Mouse (Mus musculus): ENCODE results near the gene Smok2a. TPM values are rescaled to one million over a fixed set of nuclear protein-coding genes. Genes with fewer than 3 reads are reported as not detected.
"Not testable (repeated sequence)": the region's sequence is repeated elsewhere in the genome, so short reads cannot be mapped to it uniquely, and the experiment has no call there.

Gene Smok2a
- polyA plus RNA-seq, 1 experiment: not detected

GRCm38 (mm10) chr17:13240807-13241727, 20.1 kb downstream of the Smok2a start:
- not testable (repeated sequence) for H3K27ac ChIP-seq (ENCODE audit: insufficient read depth, low read length); H3K4me3 ChIP-seq (ENCODE audit: low read depth, low read length); H3K9me3 ChIP-seq (replicated peaks; ENCODE audit: control insufficient read depth, insufficient read depth, low read length, poor library complexity, severe bottlenecking); H3K9ac ChIP-seq (ENCODE audit: low read depth, poor library complexity, severe bottlenecking); H3K4me1 ChIP-seq (ENCODE audit: control insufficient read depth, insufficient read depth, low read length); H3K27me3 ChIP-seq (ENCODE audit: control insufficient read depth, insufficient read depth, low read length, poor library complexity, severe bottlenecking); H3K36me3 ChIP-seq (ENCODE audit: control insufficient read depth, insufficient read depth, low read length, poor library complexity, severe bottlenecking)

DNA sequence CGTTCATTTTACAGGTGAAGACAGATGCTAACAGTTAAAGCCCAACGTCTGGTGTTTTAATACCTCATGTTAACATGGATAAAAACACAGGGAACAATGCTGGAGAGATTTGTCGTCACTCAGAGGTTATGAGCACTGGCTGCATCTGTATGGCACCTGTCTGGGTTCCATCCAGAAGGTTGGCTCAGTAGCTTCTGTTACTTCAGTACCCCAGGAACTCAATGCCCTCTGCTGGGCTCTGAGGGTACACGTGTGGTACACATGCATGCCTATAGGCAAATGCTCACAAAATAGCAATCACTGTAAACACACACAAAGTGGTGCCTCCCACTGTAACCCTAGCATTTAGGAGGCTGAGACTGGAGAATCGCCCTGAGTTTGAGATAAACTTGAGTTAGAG, 33.8 kb downstream of the Smok2a start:
- H3K27me3 ChIP-seq (ENCODE audit: control insufficient read depth, insufficient read depth, low read length, poor library complexity, severe bottlenecking); H3K4me3 ChIP-seq (ENCODE audit: low read depth, low read length); H3K27ac ChIP-seq (ENCODE audit: insufficient read depth, low read length); H3K4me1 ChIP-seq (ENCODE audit: control insufficient read depth, insufficient read depth, low read length); H3K36me3 ChIP-seq (ENCODE audit: control insufficient read depth, insufficient read depth, low read length, poor library complexity, severe bottlenecking); H3K9me3 ChIP-seq (replicated peaks; ENCODE audit: control insufficient read depth, insufficient read depth, low read length, poor library complexity, severe bottlenecking); H3K9ac ChIP-seq (ENCODE audit: low read depth, poor library complexity, severe bottlenecking): not testable (repeated sequence)

Other genes starting within 250 kb of the Smok2a start
- 122 and 132 TPM in 2 replicates for gene Wtap, start 227.0 kb upstream of the Smok2a start, polyA plus RNA-seq (2011; ENCODE audit: insufficient read depth, insufficient read length, low read depth, missing spikeins)
- 97.3 and 98.5 TPM in 2 replicates for gene Sod2, start 214.3 kb upstream of the Smok2a start, polyA plus RNA-seq (2011; ENCODE audit: insufficient read depth, insufficient read length, low read depth, missing spikeins)
- not detected in 2 replicates for gene Gpr31b, start 168.9 kb upstream of the Smok2a start, polyA plus RNA-seq (2011; ENCODE audit: insufficient read depth, insufficient read length, low read depth, missing spikeins)
- not detected in 2 replicates for gene Tcp10b, start 160.1 kb upstream of the Smok2a start, polyA plus RNA-seq (2011; ENCODE audit: insufficient read depth, insufficient read length, low read depth, missing spikeins)
- not detected in 2 replicates for gene Unc93a, start 89.4 kb upstream of the Smok2a start, polyA plus RNA-seq (2011; ENCODE audit: insufficient read depth, insufficient read length, low read depth, missing spikeins)
- not detected in 2 replicates for gene Smok2b, start 9.1 kb downstream of the Smok2a start, polyA plus RNA-seq (2011; ENCODE audit: insufficient read depth, insufficient read length, low read depth, missing spikeins)
- gene Tcp10c, start 133.4 kb downstream of the Smok2a start, polyA plus RNA-seq (2011; ENCODE audit: insufficient read depth, insufficient read length, low read depth, missing spikeins): not detected in 2 replicates

Data from ES-Bruce4 (cell line).